ENCODE assay signal across 9 mouse cellular contexts in the genomic region with DNA sequence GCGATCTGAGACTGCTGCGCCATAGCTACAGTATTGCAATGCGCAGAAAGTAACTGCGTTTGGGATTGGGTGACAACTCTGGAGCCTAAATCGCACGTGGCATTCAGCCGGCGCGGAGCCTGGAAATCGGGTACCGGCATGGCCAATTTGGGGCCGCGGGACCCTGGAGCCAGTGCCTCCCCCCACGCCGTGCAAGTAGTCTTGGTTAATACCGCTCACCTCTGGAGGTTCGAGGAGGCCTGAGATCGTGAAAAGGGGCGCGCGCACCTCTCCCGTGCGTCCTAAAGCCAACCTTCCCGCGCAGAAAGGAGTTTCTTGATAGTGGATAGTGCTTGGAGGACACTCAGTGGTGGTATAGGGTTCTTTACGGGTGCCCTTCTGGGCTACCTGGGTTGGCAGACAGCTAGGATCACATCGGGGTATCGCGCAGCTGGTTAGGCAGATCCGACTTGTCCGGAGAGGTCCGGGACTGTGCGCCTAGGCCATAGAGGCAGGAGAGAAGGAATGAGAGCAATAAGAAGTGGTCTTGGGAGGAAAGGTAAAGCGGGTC. TPM values are rescaled to one million over a fixed set of nuclear protein-coding genes. Genes with fewer than 3 reads are reported as not detected.
DNase-seq lines count a peak whose midpoint lies in the region; ATAC-seq lines count a peak whose summit lies in the region.
"Had no signal": no experiment of that assay in that cellular context is flagged by ENCODE, and none has a peak within 500 bp of the region (broad histone marks: within the 10 kb centered on the region; RNA-seq: fewer than 3 reads in every experiment).

No protein-coding gene starts in this region.

- DNase-seq in adrenal gland, adult 2 months = peak; percentile 11
- DNase-seq in adrenal gland, postnatal 4 days (ENCODE audit: low spot score in 2 of 2) = no peak
- DNase-seq in lung, adult 18-20 months = no peak
- DNase-seq in ovary, adult 18-20 months (ENCODE audit: low spot score) = no peak

- peaks cover 25% of the 10 kb centered on the region for H3K9me3 ChIP-seq in lung, embryonic 15.5 days
- peaks cover 33% of the 10 kb centered on the region for H3K9me3 ChIP-seq in limb, embryonic 12.5 days
- H3K9me3 ChIP-seq in stomach, embryonic 14.5 days (ENCODE audit: control insufficient read depth, low read depth, low read length) = peaks cover 36% of the 10 kb centered on the region

- H3K4me2 ChIP-seq in lung, embryonic 15.5 days = no peak overlapping the region
- peak overlapping the region; percentile 58 for H3K4me2 ChIP-seq in limb, embryonic 12.5 days
- H3K4me2 ChIP-seq in stomach, embryonic 14.5 days (replicated peaks; ENCODE audit: low read depth, low read length) = peak overlapping the region; percentile 44

- H3K36me3 ChIP-seq in lung, embryonic 15.5 days = peaks cover 71% of the 10 kb centered on the region
- peaks cover 81% of the 10 kb centered on the region for H3K36me3 ChIP-seq in limb, embryonic 12.5 days
- H3K36me3 ChIP-seq in stomach, embryonic 14.5 days (ENCODE audit: control insufficient read depth, insufficient read depth, low read length) = peaks cover 45% of the 10 kb centered on the region

- no peak overlapping the region for H3K9ac ChIP-seq in lung, embryonic 15.5 days
- H3K9ac ChIP-seq in limb, embryonic 12.5 days (replicated peaks) = peak overlapping the region; percentile 31
- no peak overlapping the region for H3K9ac ChIP-seq in stomach, embryonic 14.5 days (replicated peaks; ENCODE audit: low read depth, low read length)
- H3K9ac ChIP-seq: heart, embryonic 13.5 days had no signal

- H3K4me1 ChIP-seq in lung, embryonic 15.5 days = peaks cover 5% of the 10 kb centered on the region; the same call in 1 of the 2 replicates
- peaks cover 14% of the 10 kb centered on the region for H3K4me1 ChIP-seq in limb, embryonic 12.5 days (replicated peaks)
- no peaks in the 10 kb centered on the region for H3K4me1 ChIP-seq in stomach, embryonic 14.5 days (ENCODE audit: control insufficient read depth, insufficient read depth, low read length)

- 36% methylated on average over 34 of the region's 34 CpGs for WGBS in lung, embryonic 15.5 days
- 50% methylated on average over 34 of the region's 34 CpGs for WGBS in limb, embryonic 12.5 days
- WGBS in stomach, embryonic 14.5 days = 56% methylated on average over 34 of the region's 34 CpGs

- ATAC-seq in lung, embryonic 15.5 days (ENCODE audit: borderline replicate concordance, extremely low read depth, low FRiP score, low TSS enrichment) = no peak
- no peak for ATAC-seq in limb, embryonic 12.5 days (ENCODE audit: insufficient number of reproducible peaks, insufficient read depth, low FRiP score, low TSS enrichment, low read depth)
- no peak for ATAC-seq in stomach, embryonic 14.5 days (ENCODE audit: insufficient number of reproducible peaks, insufficient read depth, low FRiP score, low read depth)
- no peak for ATAC-seq in megakaryocyte progenitor cell, adult 5-6 weeks (replicated peaks; ENCODE audit: poor library complexity)

- H3K27ac ChIP-seq in lung, embryonic 15.5 days = no peak overlapping the region
- H3K27ac ChIP-seq in limb, embryonic 12.5 days = no peak overlapping the region
- H3K27ac ChIP-seq in stomach, embryonic 14.5 days (ENCODE audit: low read length) = no peak overlapping the region
- H3K27ac ChIP-seq: heart, embryonic 13.5 days had no signal

- peaks cover 64% of the 10 kb centered on the region for H3K27me3 ChIP-seq in lung, embryonic 15.5 days
- peaks cover 71% of the 10 kb centered on the region for H3K27me3 ChIP-seq in limb, embryonic 12.5 days
- H3K27me3 ChIP-seq in stomach, embryonic 14.5 days (ENCODE audit: control insufficient read depth, insufficient read depth, low read length) = peaks cover 27% of the 10 kb centered on the region

- peak overlapping the region; percentile 27 for H3K4me3 ChIP-seq in lung, embryonic 15.5 days
- H3K4me3 ChIP-seq in limb, embryonic 12.5 days (replicated peaks) = peak overlapping the region; percentile 40
- H3K4me3 ChIP-seq in stomach, embryonic 14.5 days (ENCODE audit: low read depth, low read length) = peak overlapping the region; percentile 27; the same call in 1 of the 2 replicates

RNA-seq across cellular contexts. Expression of a gene that starts 1.9 kb away (rescaled TPM):
- 1,000 to 10,000 TPM; 2,774 to 2,898 TPM for total RNA-seq in adrenal gland, adult 2 months (2021)
- 1,329 and 1,576 TPM in 2 replicates for polyA plus RNA-seq in adrenal gland, adult 2 months (2012; rRNA removed)
- 1,000 to 10,000 TPM; 3,043 to 3,192 TPM for total RNA-seq in adrenal gland, postnatal 4 days (2021)
- polyA plus RNA-seq in lung, embryonic 15.5 days (2015; fragmentation: Nextera tagmentation; extraction: Ambion mirVana) = 2,028 and 2,095 TPM in 2 replicates
- 1,822 and 1,905 TPM in 2 replicates for polyA plus RNA-seq in limb, embryonic 12.5 days (2016; fragmentation: Nextera tagmentation; extraction: Ambion mirVana)
- polyA plus RNA-seq in stomach, embryonic 14.5 days (2014; fragmentation: Nextera tagmentation; extraction: Ambion mirVana) = 1,470 and 1,806 TPM in 2 replicates
- total RNA-seq in megakaryocyte progenitor cell, adult 5-6 weeks (2015) = 564 and 566 TPM in 2 replicates
- total RNA-seq in megakaryocyte progenitor cell, adult 5-6 weeks (2017) = 218 and 221 TPM in 2 replicates
